Mouse (Mus musculus) kidney, adult 2 months (tissue): ENCODE data around the gene Syngr3.

ENCODE experiments used
- CTCF ChIP-seq: fragments of 200-500 bp; conservative IDR thresholded peaks from 2 replicates; pipeline ENCODE4 v1.5.1; 2011; ENCODE audit warnings: low read depth, mild to moderate bottlenecking, control low read depth, low read length, moderate library complexity, mixed read lengths; ENCODE audit not compliant: insufficient read depth, insufficient read length
- POLR2A ChIP-seq: fragments of 200-500 bp; IDR thresholded peaks from one replicate; pipeline ENCODE4 v1.6.1; 2011; ENCODE audit warnings: low read depth, low read length, control low read depth

- TF ChIP-seq CTCF: no peak
- TF ChIP-seq POLR2A: no peak
These were observed 37.9 kb upstream of the Syngr3 start, which contains the start of gene Rpl3l for GRCm38 (mm10) chr17:24727618-24728017.
